Mouse (Mus musculus) brain, embryonic 14.5 days (tissue): ENCODE measurements around the gene Pigm.

Experiments
- CTCF ChIP-seq: fragments of 200-500 bp; IDR thresholded peaks from 2 replicates; pipeline ENCODE4 v1.5.1; 2012; ENCODE audit warnings: inconsistent platforms, mild to moderate bottlenecking, moderate library complexity, borderline replicate concordance; ENCODE audit not compliant: insufficient read depth, insufficient read length; ENCODE audit errors: extremely low read depth
- POLR2A ChIP-seq: fragments of 200-500 bp; IDR thresholded peaks from 2 replicates; pipeline ENCODE4 v1.6.1; 2012; ENCODE audit warnings: mild to moderate bottlenecking, inconsistent platforms, borderline replicate concordance; ENCODE audit not compliant: poor library complexity, insufficient read depth, insufficient read length, severe bottlenecking; ENCODE audit errors: extremely low read depth

GRCm38 (mm10) chr1:172349916-172350812 lies 26.2 kb upstream of the Pigm start:
- TF ChIP-seq POLR2A: no peak
- TF ChIP-seq CTCF: no peak
